Mouse (Mus musculus): Measurements from ENCODE around the gene Copg1.
"Not testable (repeated sequence)": the region's sequence is repeated elsewhere in the genome, so short reads cannot be mapped to it uniquely, and the experiment has no call there.

Copg1 gene

GRCm38 (mm10) chr6:87875562-87875961 is 12.1 kb upstream of the Copg1 start:
- DNase-seq (ENCODE audit: low read depth, low spot score) = no peak

GRCm38 (mm10) chr6:87876068-87876643 is 11.5 kb upstream of the Copg1 start:
- no peak for DNase-seq (ENCODE audit: low read depth, low spot score)

GRCm38 (mm10) chr6:87879010-87879409 is 8.6 kb upstream of the Copg1 start:
- no peak for DNase-seq (ENCODE audit: low read depth, low spot score)

- DNase-seq (ENCODE audit: low read depth, low spot score) = no peak
These were observed 8.0 kb upstream of the Copg1 start for GRCm38 (mm10) chr6:87879628-87880027.

GRCm38 (mm10) chr6:87882221-87882620 is 5.4 kb upstream of the Copg1 start:
- no peak for DNase-seq (ENCODE audit: low read depth, low spot score)

GRCm38 (mm10) chr6:87882816-87883215 is 4.8 kb upstream of the Copg1 start:
- DNase-seq (ENCODE audit: low read depth, low spot score) = no peak

GRCm38 (mm10) chr6:87886721-87887120 is 893 bp upstream of the Copg1 start:
- no peak for DNase-seq (ENCODE audit: low read depth, low spot score)

- no peak for DNase-seq (ENCODE audit: low read depth, low spot score)
These were observed 6.3 kb downstream of the Copg1 start for GRCm38 (mm10) chr6:87893931-87894330.

- no peak for DNase-seq (ENCODE audit: low read depth, low spot score)
These were observed 10.4 kb downstream of the Copg1 start for GRCm38 (mm10) chr6:87898028-87898427.

- no peak for DNase-seq (ENCODE audit: low read depth, low spot score)
These were observed 19.0 kb downstream of the Copg1 start for GRCm38 (mm10) chr6:87906632-87907031.

GRCm38 (mm10) chr6:87909181-87909580 is 21.6 kb downstream of the Copg1 start:
- no peak for DNase-seq (ENCODE audit: low read depth, low spot score)

GRCm38 (mm10) chr6:87911559-87911958 is 23.9 kb downstream of the Copg1 start:
- no peak for DNase-seq (ENCODE audit: low read depth, low spot score)

GRCm38 (mm10) chr6:87913661-87914325 is 26.2 kb downstream of the Copg1 start, which contains the start of gene Hmces:
Hmces (plus strand) TSS chr6:87913935.
- DNase-seq (ENCODE audit: low read depth, low spot score) = peak; percentile 59

GRCm38 (mm10) chr6:87914326-87915102 is 26.9 kb downstream of the Copg1 start:
- DNase-seq (ENCODE audit: low read depth, low spot score) = no peak

- no peak for DNase-seq (ENCODE audit: low read depth, low spot score)
These were observed 28.3 kb downstream of the Copg1 start for GRCm38 (mm10) chr6:87915939-87916338.

- DNase-seq (ENCODE audit: low read depth, low spot score) = no peak
These were observed 33.6 kb downstream of the Copg1 start for GRCm38 (mm10) chr6:87921201-87921600.

GRCm38 (mm10) chr6:87923624-87924023 is 36.0 kb downstream of the Copg1 start:
- DNase-seq (ENCODE audit: low read depth, low spot score) = no peak

- DNase-seq (ENCODE audit: low read depth, low spot score) = no peak
These were observed 47.4 kb downstream of the Copg1 start for GRCm38 (mm10) chr6:87935037-87935436.

- peak; percentile 60 for DNase-seq (ENCODE audit: low read depth, low spot score)
These were observed 49.7 kb downstream of the Copg1 start for GRCm38 (mm10) chr6:87937178-87937788.

- no peak for DNase-seq (ENCODE audit: low read depth, low spot score)
These were observed 51.3 kb downstream of the Copg1 start for GRCm38 (mm10) chr6:87938941-87939340.

GRCm38 (mm10) chr6:87942179-87942578 is 54.6 kb downstream of the Copg1 start:
- DNase-seq (ENCODE audit: low read depth, low spot score) = no peak

GRCm38 (mm10) chr6:87962457-87962856 is 74.8 kb downstream of the Copg1 start:
- DNase-seq (ENCODE audit: low read depth, low spot score) = not testable (repeated sequence)

Measured in WW6 (cell line).